Mouse (Mus musculus) CH12.LX (cell line): ENCODE results near the gene Qsox2.

Experiments
- JUN ChIP-seq: IDR thresholded peaks from 2 replicates; pipeline ENCODE4 v1.6.1; 2011; ENCODE audit warnings: low read depth, mild to moderate bottlenecking, low read length, improper control_type of control experiment, moderate library complexity; ENCODE audit not compliant: insufficient read depth
- POLR2A ChIP-seq: IDR thresholded peaks from 2 replicates; pipeline ENCODE4 v1.6.1; 2011; ENCODE audit warnings: low read depth, mild to moderate bottlenecking, improper control_type of control experiment, low read length

DNA sequence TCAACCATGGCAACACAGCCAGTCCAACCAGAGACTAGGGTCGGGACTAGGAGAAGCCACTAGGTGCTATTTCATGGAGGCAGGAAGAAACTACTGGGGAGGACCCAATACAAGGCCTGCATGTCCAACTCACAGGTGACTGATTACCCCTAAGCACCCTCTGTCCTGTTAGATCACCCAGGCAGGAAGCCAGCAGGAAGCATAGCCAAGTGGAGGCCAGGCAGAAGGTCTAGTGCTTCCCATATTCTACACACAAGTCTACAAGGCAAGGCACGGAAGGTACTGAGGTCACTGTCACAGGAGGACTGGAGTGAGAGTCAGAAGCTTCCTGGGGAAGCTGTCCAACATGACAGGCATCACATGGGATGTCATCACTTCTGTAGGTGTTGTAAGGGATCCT lies 2.6 kb downstream of the Qsox2 start:
- no peak for TF ChIP-seq JUN
- TF ChIP-seq POLR2A, result no peak
